Mouse (Mus musculus) forebrain, postnatal 0 days (tissue): ENCODE measurements around the gene Aff4. TPM values are rescaled to one million over a fixed set of nuclear protein-coding genes. Genes with fewer than 3 reads are reported as not detected.

Experiments used
- ATAC-seq: fragments of 200-750 bp; cut with Nextera tagmentation; 2 replicates; pipeline ENCODE4 v1.8.0; 2017; ENCODE audit warnings: mild to moderate bottlenecking, moderate library complexity
- DNase-seq: peaks from one replicate; pipeline ENCODE4 v3.0.0-alpha.2; 2015
- H3K27ac ChIP-seq: fragments of 300-500 bp; sonication (generic); 2 replicates; pipeline ENCODE4 v1.5.1; 2014; ENCODE audit warnings: low read depth, mild to moderate bottlenecking, antibody characterized with exemption, low read length, moderate library complexity, mixed read lengths
- H3K27me3 ChIP-seq: fragments of 300-500 bp; sonication (generic); 2 replicates; pipeline ENCODE4 v1.6.1; 2014; ENCODE audit warnings: mild to moderate bottlenecking, low read length, mixed read lengths; ENCODE audit not compliant: insufficient read depth
- H3K36me3 ChIP-seq: fragments of 300-500 bp; sonication (generic); 2 replicates; pipeline ENCODE4 v1.6.1; 2014; ENCODE audit warnings: mild to moderate bottlenecking, moderate library complexity; ENCODE audit not compliant: insufficient read depth
- H3K4me1 ChIP-seq: fragments of 300-500 bp; sonication (generic); 2 replicates; pipeline ENCODE4 v1.6.1; 2014; ENCODE audit warnings: antibody characterized with exemption; ENCODE audit not compliant: insufficient read depth
- H3K4me2 ChIP-seq: fragments of 300-500 bp; sonication (generic); 2 replicates; pipeline ENCODE4 v1.6.1; 2014; ENCODE audit warnings: low read depth, mild to moderate bottlenecking, moderate library complexity
- H3K4me3 ChIP-seq: fragments of 300-500 bp; sonication (generic); 2 replicates; pipeline ENCODE4 v1.5.1; 2014; ENCODE audit warnings: low read depth, low read length, mixed read lengths
- H3K9ac ChIP-seq: fragments of 300-500 bp; sonication (generic); 2 replicates; pipeline ENCODE4 v1.6.1; 2014; ENCODE audit warnings: mild to moderate bottlenecking
- H3K9me3 ChIP-seq: fragments of 300-500 bp; sonication (generic); 2 replicates; pipeline ENCODE4 v1.6.1; 2016; ENCODE audit warnings: low read length
- CTCF ChIP-seq: sonication (generic); IDR thresholded peaks from 2 replicates; pipeline ENCODE4 v1.5.1; 2016; ENCODE audit warnings: antibody characterized with exemption, control low read depth, low read depth
- WGBS: fragments of 180-500 bp; shearing (Covaris S2); extraction: QIAGEN DNeasy Blood & Tissue Kit; methylation state at CpG from one replicate; pipeline ENCODE4 v1.1.7; 2014; 5-methylcytosine and 5-hydroxymethylcytosine counted together
- polyA plus RNA-seq: library from polyadenylated mRNA; unstranded; fragments of >200 nt; fragmentation: Nextera tagmentation; extraction: Ambion mirVana; gene quantifications from 2 replicates; pipeline ENCODE4 v1.2.1, GENCODE M21; 2015
- total RNA-seq: library from RNA; depleted of rRNA; stranded (reverse); fragments of >200 nt; gene quantifications from 2 replicates; pipeline ENCODE4 v1.2.3, GENCODE M21; 2014

Aff4 gene
- total and polyA plus RNA-seq, 2 experiments from 2014 or later: 98.5 to 147 TPM

DNA sequence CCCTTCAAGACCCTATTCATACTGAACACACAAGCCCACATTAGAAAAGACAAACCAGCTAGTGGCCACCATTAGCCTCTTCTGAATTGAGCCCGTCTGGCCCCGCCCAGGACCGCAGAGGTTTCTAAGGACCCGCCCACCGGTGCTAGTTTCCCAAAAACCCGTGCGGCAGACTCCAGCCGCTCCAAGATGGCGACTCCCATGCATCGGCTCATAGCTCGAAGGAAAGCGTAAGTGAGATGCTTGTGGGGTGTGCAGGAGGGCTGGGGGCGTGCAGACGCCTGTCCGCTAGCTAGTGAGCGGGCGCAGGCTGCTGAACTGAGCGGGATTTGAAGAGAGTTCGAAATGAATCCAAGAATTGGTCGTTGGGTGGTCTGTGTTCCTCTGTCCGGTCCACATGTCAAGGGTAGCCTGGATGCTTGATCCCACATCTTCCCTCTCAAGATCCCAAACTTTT, 26.1 kb upstream of the Aff4 start, which contains the start of gene Zcchc10:
Gene Zcchc10, plus strand, starts transcription at position 168 of the 457 bp plus-strand sequence.
- Histone ChIP-seq H3K9ac (peak within 1 kb of the TSS; percentile 61), H3K27ac (peak within 1 kb of the TSS; percentile 58), H3K27me3 (no peaks in the 10 kb centered on the region), H3K4me3 (peak within 1 kb of the TSS; percentile 57), H3K4me1 (no peaks in the 10 kb centered on the region), H3K9me3 (no peaks in the 10 kb centered on the region), H3K4me2 (peak within 1 kb of the TSS; percentile 65), H3K36me3 (peaks cover 24% of the 10 kb centered on the region)
- no peak for TF ChIP-seq CTCF
- ATAC-seq (peak; percentile 99), DNase-seq (peak; percentile 90)
- under 1% methylated on average over 21 of the region's 21 CpGs for WGBS

- Histone ChIP-seq H3K9me3 (no peaks in the 10 kb centered on the region), H3K9ac (no peak overlapping the region), H3K27me3 (no peaks in the 10 kb centered on the region), H3K36me3 (peaks cover 49% of the 10 kb centered on the region), H3K4me2 (no peak overlapping the region), H3K27ac (no peak overlapping the region), H3K4me1 (no peaks in the 10 kb centered on the region), H3K4me3 (no peak overlapping the region)
- no peak for DNase-seq
- TF ChIP-seq CTCF: no peak
- 94% methylated on average over 7 of the region's 7 CpGs for WGBS
- ATAC-seq: no peak
Measured at GRCm38 (mm10) chr11:53330325-53330724, 20.3 kb upstream of the Aff4 start.

DNA sequence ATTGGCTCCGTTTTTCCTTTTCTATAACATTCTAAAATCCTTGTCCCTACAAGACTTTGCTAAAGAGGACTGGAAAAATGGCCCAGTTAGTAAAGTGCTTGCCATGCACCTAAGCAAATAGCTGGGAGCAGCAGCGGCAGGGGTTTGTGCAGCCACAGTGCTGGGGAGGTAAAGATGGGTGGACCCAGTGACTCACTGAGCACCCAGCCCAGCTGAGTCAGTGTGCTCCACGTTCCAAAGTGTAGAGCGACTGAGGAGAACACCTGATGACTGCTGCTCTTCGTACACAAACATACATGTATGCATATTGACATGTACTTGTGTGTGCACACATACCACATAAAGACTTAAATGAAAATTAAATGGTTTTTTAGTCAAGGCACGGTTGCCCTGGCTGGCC, 19.5 kb upstream of the Aff4 start:
- ATAC-seq: no peak
- WGBS: 92% methylated on average over 6 of the region's 6 CpGs
- H3K9me3 ChIP-seq: no peaks in the 10 kb centered on the region
- TF ChIP-seq CTCF: no peak
- no peaks in the 10 kb centered on the region for H3K27me3 ChIP-seq
- H3K27ac ChIP-seq: no peak overlapping the region
- H3K4me3 ChIP-seq: no peak overlapping the region
- H3K9ac ChIP-seq: no peak overlapping the region
- H3K36me3 ChIP-seq: peaks cover 49% of the 10 kb centered on the region
- no peaks in the 10 kb centered on the region for H3K4me1 ChIP-seq
- DNase-seq: no peak
- H3K4me2 ChIP-seq: no peak overlapping the region

GRCm38 (mm10) chr11:53332076-53332680, 18.5 kb upstream of the Aff4 start:
- H3K9ac ChIP-seq: no peak overlapping the region
- no peaks in the 10 kb centered on the region for H3K4me1 ChIP-seq
- H3K27ac ChIP-seq: no peak overlapping the region
- H3K4me3 ChIP-seq: no peak overlapping the region
- H3K9me3 ChIP-seq: no peaks in the 10 kb centered on the region
- no peak for ATAC-seq
- H3K4me2 ChIP-seq: no peak overlapping the region
- H3K36me3 ChIP-seq: peaks cover 45% of the 10 kb centered on the region
- DNase-seq: no peak
- whole genome bisulfite sequencing: 89% methylated on average over 14 of the region's 14 CpGs
- H3K27me3 ChIP-seq: no peaks in the 10 kb centered on the region
- no peak for TF ChIP-seq CTCF

DNA sequence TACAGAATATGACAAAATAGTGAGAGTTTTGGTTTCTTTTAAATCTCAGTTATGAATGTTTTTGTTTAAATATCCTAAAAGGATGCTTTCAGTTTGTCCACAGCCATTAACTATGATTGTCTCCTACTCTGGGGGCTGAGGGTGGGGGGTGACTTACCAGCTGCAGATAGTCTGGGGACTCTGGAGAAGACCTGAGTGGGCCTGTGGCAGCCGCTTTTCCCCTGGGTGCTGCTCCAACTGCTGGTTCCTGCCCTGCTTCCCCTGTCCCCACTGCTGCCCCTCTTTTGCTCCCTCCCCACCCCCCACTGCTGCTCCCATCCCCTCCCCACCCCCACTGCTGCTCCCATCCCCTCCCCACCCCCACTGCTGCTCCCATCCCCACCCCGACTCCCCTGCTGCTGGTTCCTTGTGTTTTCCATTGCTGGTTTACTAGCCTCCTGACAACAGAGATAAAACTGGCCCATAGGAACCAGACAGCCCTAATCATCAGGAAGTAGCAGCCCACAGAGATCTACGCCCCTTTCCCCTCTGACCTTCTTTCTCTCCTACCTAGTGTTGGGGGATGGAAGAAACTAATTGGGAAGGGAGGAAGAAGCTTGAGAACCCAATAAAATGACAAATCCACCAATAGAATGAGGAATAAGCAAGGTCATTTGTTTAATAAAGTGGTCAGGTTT, 15.0 kb upstream of the Aff4 start:
- Histone ChIP-seq H3K4me3 (no peak overlapping the region), H3K36me3 (peaks cover 18% of the 10 kb centered on the region), H3K27ac (no peak overlapping the region), H3K27me3 (no peaks in the 10 kb centered on the region), H3K4me1 (no peaks in the 10 kb centered on the region), H3K9me3 (no peaks in the 10 kb centered on the region), H3K9ac (no peak overlapping the region), H3K4me2 (no peak overlapping the region)
- no peak for TF ChIP-seq CTCF
- ATAC-seq (no peak), DNase-seq (no peak)
- WGBS: 58% methylated on average over 3 of the region's 3 CpGs

DNA sequence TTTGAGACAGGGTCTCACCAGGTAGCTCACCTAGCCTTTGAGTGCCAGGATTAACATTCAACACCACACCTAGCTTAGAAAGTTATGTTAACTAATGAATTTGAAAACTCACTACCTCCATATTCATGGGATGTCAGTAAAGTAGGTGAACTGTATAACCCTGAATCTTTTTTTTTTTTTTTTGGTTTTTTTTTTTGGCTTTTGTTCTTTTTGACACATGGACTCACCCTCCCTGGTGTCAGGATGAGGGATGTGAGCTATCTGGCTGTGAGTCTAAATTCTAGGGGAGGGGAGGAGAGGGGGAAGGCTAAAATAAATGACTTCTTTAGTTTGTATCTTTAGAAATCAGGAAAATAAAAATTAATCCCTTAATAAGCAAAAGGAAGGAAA, 14.5 kb upstream of the Aff4 start:
- no peaks in the 10 kb centered on the region for H3K9me3 ChIP-seq
- no peak overlapping the region for H3K27ac ChIP-seq
- peaks cover 14% of the 10 kb centered on the region for H3K36me3 ChIP-seq
- H3K4me1 ChIP-seq: no peaks in the 10 kb centered on the region
- no peak overlapping the region for H3K9ac ChIP-seq
- TF ChIP-seq CTCF: no peak
- no peak overlapping the region for H3K4me3 ChIP-seq
- ATAC-seq: no peak
- no peaks in the 10 kb centered on the region for H3K27me3 ChIP-seq
- DNase-seq: no peak
- H3K4me2 ChIP-seq: no peak overlapping the region

DNA sequence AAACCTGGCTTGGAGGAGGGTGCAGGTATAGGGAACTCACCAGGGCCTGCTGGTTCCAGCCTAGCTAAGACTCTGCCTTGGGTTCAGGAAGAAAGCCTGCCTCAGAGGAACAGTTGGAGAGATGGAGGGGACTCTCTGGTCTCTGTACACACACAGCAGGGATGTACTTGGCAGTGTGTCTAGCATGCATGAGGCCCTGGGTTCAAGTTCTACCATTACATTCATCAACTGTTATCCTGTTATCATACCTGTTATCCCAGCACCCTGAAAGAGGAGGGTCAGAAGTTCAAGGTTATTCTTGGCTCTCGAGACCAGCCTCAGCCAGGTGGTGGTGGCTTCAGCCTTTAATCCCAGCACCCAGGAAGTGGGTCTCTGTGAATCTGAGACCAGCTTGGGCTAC, 13.7 kb upstream of the Aff4 start:
- DNase-seq (no peak), ATAC-seq (no peak)
- H3K4me1 ChIP-seq: no peaks in the 10 kb centered on the region
- H3K4me3 ChIP-seq: no peak overlapping the region
- H3K9me3 ChIP-seq: no peaks in the 10 kb centered on the region
- H3K4me2 ChIP-seq: no peak overlapping the region
- no peak overlapping the region for H3K27ac ChIP-seq
- TF ChIP-seq CTCF: no peak
- WGBS: 83% methylated on average over 1 of the region's 1 CpGs
- no peak overlapping the region for H3K9ac ChIP-seq
- H3K36me3 ChIP-seq: peaks cover 9% of the 10 kb centered on the region
- H3K27me3 ChIP-seq: no peaks in the 10 kb centered on the region
